Mouse (Mus musculus): Measurements from ENCODE around the gene Cdhr2. TPM values are rescaled to one million over a fixed set of nuclear protein-coding genes. Genes with fewer than 3 reads are reported as not detected.

Gene Cdhr2
- polyA plus RNA-seq, 1 experiment = not detected

- H3K4me1 ChIP-seq (ENCODE audit: control insufficient read depth, insufficient read depth, low read length) = no peaks in the 10 kb centered on the region
- WGBS = 8% methylated on average over 44 of the region's 44 CpGs
- TF ChIP-seq POLR2A (IDR thresholded peaks at IDR 0.05; ENCODE audit: borderline replicate concordance, control insufficient read depth, low read depth, low read length) = no peak
These were observed 64.3 kb downstream of the Cdhr2 start for GRCm38 (mm10) chr13:54765281-54766191.

GRCm38 (mm10) chr13:54766192-54766768 lies 65.0 kb downstream of the Cdhr2 start, which contains the start of gene Sncb:
Sncb (minus strand) TSS chr13:54766595.
- peak; percentile 44; the same call in 1 of the 2 replicates for TF ChIP-seq CTCF (IDR thresholded peaks at IDR 0.05; ENCODE audit: control insufficient read depth, insufficient read depth, low read length)
- no peak for TF ChIP-seq POLR2A (IDR thresholded peaks at IDR 0.05; ENCODE audit: borderline replicate concordance, control insufficient read depth, low read depth, low read length)
- 4% methylated on average over 35 of the region's 35 CpGs for WGBS
- no peaks in the 10 kb centered on the region for H3K4me1 ChIP-seq (ENCODE audit: control insufficient read depth, insufficient read depth, low read length)
- no peak within 1 kb of the TSS for H3K4me3 ChIP-seq (replicated peaks; ENCODE audit: control insufficient read depth, low read depth, low read length)
- no peak within 1 kb of the TSS for H3K27ac ChIP-seq (ENCODE audit: control insufficient read depth, insufficient read depth, low read depth, low read length, poor library complexity)

More at GRCm38 (mm10) chr13:54765281-54766191, 64.3 kb downstream of the Cdhr2 start:
- Histone ChIP-seq H3K4me3 (replicated peaks; ENCODE audit: control insufficient read depth, low read depth, low read length) (no peak overlapping the region), H3K27ac (ENCODE audit: control insufficient read depth, insufficient read depth, low read depth, low read length, poor library complexity) (no peak overlapping the region)

GRCm38 (mm10) chr13:54767012-54767411 lies 65.8 kb downstream of the Cdhr2 start:
- H3K27ac ChIP-seq (ENCODE audit: control insufficient read depth, insufficient read depth, low read depth, low read length, poor library complexity) = no peak overlapping the region
- WGBS = 73% methylated on average over 4 of the region's 4 CpGs

GRCm38 (mm10) chr13:54780592-54780991 lies 79.3 kb downstream of the Cdhr2 start:
- TF ChIP-seq CTCF (IDR thresholded peaks at IDR 0.05; ENCODE audit: control insufficient read depth, insufficient read depth, low read length) (no peak), POLR2A (IDR thresholded peaks at IDR 0.05; ENCODE audit: borderline replicate concordance, control insufficient read depth, low read depth, low read length) (no peak)
- WGBS = 68% methylated on average over 3 of the region's 3 CpGs

More at GRCm38 (mm10) chr13:54767012-54767411, 65.8 kb downstream of the Cdhr2 start:
- Histone ChIP-seq H3K4me3 (replicated peaks; ENCODE audit: control insufficient read depth, low read depth, low read length) (no peak overlapping the region), H3K4me1 (ENCODE audit: control insufficient read depth, insufficient read depth, low read length) (no peaks in the 10 kb centered on the region)
- no peak for TF ChIP-seq POLR2A (IDR thresholded peaks at IDR 0.05; ENCODE audit: borderline replicate concordance, control insufficient read depth, low read depth, low read length)
- TF ChIP-seq CTCF (IDR thresholded peaks at IDR 0.05; ENCODE audit: control insufficient read depth, insufficient read depth, low read length) = no peak

GRCm38 (mm10) chr13:54781086-54781485 lies 79.8 kb downstream of the Cdhr2 start:
- Histone ChIP-seq H3K4me1 (ENCODE audit: control insufficient read depth, insufficient read depth, low read length) (no peaks in the 10 kb centered on the region), H3K27ac (ENCODE audit: control insufficient read depth, insufficient read depth, low read depth, low read length, poor library complexity) (no peak overlapping the region), H3K4me3 (replicated peaks; ENCODE audit: control insufficient read depth, low read depth, low read length) (no peak overlapping the region)
- no peak for TF ChIP-seq POLR2A (IDR thresholded peaks at IDR 0.05; ENCODE audit: borderline replicate concordance, control insufficient read depth, low read depth, low read length)
- no peak for TF ChIP-seq CTCF (IDR thresholded peaks at IDR 0.05; ENCODE audit: control insufficient read depth, insufficient read depth, low read length)
- 76% methylated on average over 3 of the region's 3 CpGs for WGBS

More at GRCm38 (mm10) chr13:54780592-54780991, 79.3 kb downstream of the Cdhr2 start:
- no peak overlapping the region for H3K4me3 ChIP-seq (replicated peaks; ENCODE audit: control insufficient read depth, low read depth, low read length)
- H3K27ac ChIP-seq (ENCODE audit: control insufficient read depth, insufficient read depth, low read depth, low read length, poor library complexity) = no peak overlapping the region
- H3K4me1 ChIP-seq (ENCODE audit: control insufficient read depth, insufficient read depth, low read length) = no peaks in the 10 kb centered on the region

- WGBS = 50% methylated on average over 2 of the region's 2 CpGs
- TF ChIP-seq POLR2A (IDR thresholded peaks at IDR 0.05; ENCODE audit: borderline replicate concordance, control insufficient read depth, low read depth, low read length) = no peak
- no peak overlapping the region for H3K27ac ChIP-seq (ENCODE audit: control insufficient read depth, insufficient read depth, low read depth, low read length, poor library complexity)
- H3K4me1 ChIP-seq (ENCODE audit: control insufficient read depth, insufficient read depth, low read length) = no peaks in the 10 kb centered on the region
- no peak overlapping the region for H3K4me3 ChIP-seq (replicated peaks; ENCODE audit: control insufficient read depth, low read depth, low read length)
These were observed 82.0 kb downstream of the Cdhr2 start for GRCm38 (mm10) chr13:54783235-54783634.

GRCm38 (mm10) chr13:54783698-54784097 lies 82.4 kb downstream of the Cdhr2 start, which contains the start of gene Eif4e1b:
Eif4e1b (plus strand) TSS chr13:54783998.
- TF ChIP-seq CTCF (IDR thresholded peaks at IDR 0.05; ENCODE audit: control insufficient read depth, insufficient read depth, low read length) (no peak), POLR2A (IDR thresholded peaks at IDR 0.05; ENCODE audit: borderline replicate concordance, control insufficient read depth, low read depth, low read length) (no peak)
- Histone ChIP-seq H3K4me1 (ENCODE audit: control insufficient read depth, insufficient read depth, low read length) (no peaks in the 10 kb centered on the region), H3K4me3 (replicated peaks; ENCODE audit: control insufficient read depth, low read depth, low read length) (no peak within 1 kb of the TSS), H3K27ac (ENCODE audit: control insufficient read depth, insufficient read depth, low read depth, low read length, poor library complexity) (no peak within 1 kb of the TSS)
- 75% methylated on average over 4 of the region's 4 CpGs for WGBS

Other genes starting within 250 kb of the Cdhr2 start
- 10.7 and 17.6 TPM in 2 replicates for gene Thoc3, start 232.6 kb upstream of the Cdhr2 start, polyA plus RNA-seq (2011; ENCODE audit: insufficient read depth, insufficient read length, low replicate concordance, missing spikeins)
- gene Simc1, start 197.7 kb upstream of the Cdhr2 start, polyA plus RNA-seq (2011; ENCODE audit: insufficient read depth, insufficient read length, low replicate concordance, missing spikeins) = 3.2 and 4.2 TPM in 2 replicates
- 17.9 and 24.8 TPM in 2 replicates for gene 4833439L19Rik, start 136.0 kb upstream of the Cdhr2 start, polyA plus RNA-seq (2011; ENCODE audit: insufficient read depth, insufficient read length, low replicate concordance, missing spikeins)
- gene Arl10, start 126.4 kb upstream of the Cdhr2 start, polyA plus RNA-seq (2011; ENCODE audit: insufficient read depth, insufficient read length, low replicate concordance, missing spikeins) = 6.0 and 6.2 TPM in 2 replicates
- 9.5 and 16.1 TPM in 2 replicates for gene Nop16, start 111.4 kb upstream of the Cdhr2 start, polyA plus RNA-seq (2011; ENCODE audit: insufficient read depth, insufficient read length, low replicate concordance, missing spikeins)
- gene Higd2a, start 111.3 kb upstream of the Cdhr2 start, polyA plus RNA-seq (2011; ENCODE audit: insufficient read depth, insufficient read length, low replicate concordance, missing spikeins) = 40.1 and 41.2 TPM in 2 replicates
- 19.8 TPM in 2 replicates for gene Cltb, start 90.1 kb upstream of the Cdhr2 start, polyA plus RNA-seq (2011; ENCODE audit: insufficient read depth, insufficient read length, low replicate concordance, missing spikeins)
- gene Faf2, start 79.7 kb upstream of the Cdhr2 start, polyA plus RNA-seq (2011; ENCODE audit: insufficient read depth, insufficient read length, low replicate concordance, missing spikeins) = 14.6 and 26.3 TPM in 2 replicates
- 26.7 and 60.0 TPM in 2 replicates for gene Rnf44, start 7.6 kb upstream of the Cdhr2 start, polyA plus RNA-seq (2011; ENCODE audit: insufficient read depth, insufficient read length, low replicate concordance, missing spikeins)
- not detected in 2 replicates for gene Gprin1, start 48.4 kb downstream of the Cdhr2 start, polyA plus RNA-seq (2011; ENCODE audit: insufficient read depth, insufficient read length, low replicate concordance, missing spikeins)
- not detected in 2 replicates for gene Sncb, start 65.1 kb downstream of the Cdhr2 start, polyA plus RNA-seq (2011; ENCODE audit: insufficient read depth, insufficient read length, low replicate concordance, missing spikeins)
- 3.1 TPM in 1 of 2 replicates, not detected in the other for gene Eif4e1b, start 82.5 kb downstream of the Cdhr2 start, polyA plus RNA-seq (2011; ENCODE audit: insufficient read depth, insufficient read length, low replicate concordance, missing spikeins)
- gene Tspan17, start 87.9 kb downstream of the Cdhr2 start, polyA plus RNA-seq (2011; ENCODE audit: insufficient read depth, insufficient read length, low replicate concordance, missing spikeins) = 11.8 and 12.0 TPM in 2 replicates
- 0.79 and 1.4 TPM in 2 replicates for gene Unc5a, start 247.9 kb downstream of the Cdhr2 start, polyA plus RNA-seq (2011; ENCODE audit: insufficient read depth, insufficient read length, low replicate concordance, missing spikeins)